Mouse (Mus musculus) fat pad, adult 2 months (tissue): ENCODE data around the gene Cpne7.
A peak's percentile ranks its signal among the peaks of the same experiment; 100 is the strongest.

ENCODE experiments used
- DNase-seq: peaks from one replicate; pipeline ENCODE4 v3.0.0-alpha.2; 2011; ENCODE audit warnings: low read depth, low spot score; ENCODE audit errors: extremely low read depth

Gene Cpne7

GRCm38 (mm10) chr8:123113908-123114469, 3.2 kb upstream of the Cpne7 start:
- no peak for DNase-seq

DNA sequence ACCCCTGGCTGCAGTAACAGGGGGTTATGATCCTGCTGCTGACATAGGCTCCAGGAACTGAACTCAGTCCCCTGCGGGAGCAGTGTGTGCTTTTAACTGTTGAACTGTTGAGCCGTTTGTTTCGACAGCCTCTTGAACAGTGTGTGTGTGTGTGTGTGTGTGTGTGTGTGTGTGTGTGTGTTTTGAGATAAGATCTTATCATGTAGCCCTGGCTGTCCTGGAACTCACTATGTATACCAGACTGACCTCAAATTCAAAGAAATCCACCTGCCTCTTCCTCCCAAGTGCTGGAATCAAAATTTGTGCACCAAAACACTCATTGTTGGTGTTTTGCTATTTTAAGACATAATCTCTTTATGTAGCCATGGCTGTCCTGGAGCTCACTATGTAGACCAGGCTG, 2.5 kb upstream of the Cpne7 start:
- no peak for DNase-seq

DNA sequence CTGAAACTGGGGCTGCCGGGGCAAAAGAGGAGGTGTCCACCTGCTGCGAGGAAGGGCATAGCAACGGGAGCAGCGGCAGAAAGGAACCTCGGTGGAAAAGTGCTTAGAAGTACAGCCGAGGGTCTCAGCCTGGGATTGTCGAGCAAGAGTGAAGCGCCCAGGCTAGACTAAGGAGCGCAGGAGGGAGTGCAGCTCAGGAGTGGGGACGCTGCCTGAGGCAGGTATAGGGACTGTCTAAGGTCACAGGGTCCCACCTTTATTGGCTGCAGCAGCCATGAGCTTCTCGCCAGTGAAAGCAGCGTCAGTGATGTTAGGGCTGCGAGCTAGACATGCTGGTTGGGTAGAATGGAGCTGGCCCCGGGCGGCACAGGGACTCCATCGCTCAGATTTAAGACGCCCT, 570 bp downstream of the Cpne7 start:
- no peak for DNase-seq

DNA sequence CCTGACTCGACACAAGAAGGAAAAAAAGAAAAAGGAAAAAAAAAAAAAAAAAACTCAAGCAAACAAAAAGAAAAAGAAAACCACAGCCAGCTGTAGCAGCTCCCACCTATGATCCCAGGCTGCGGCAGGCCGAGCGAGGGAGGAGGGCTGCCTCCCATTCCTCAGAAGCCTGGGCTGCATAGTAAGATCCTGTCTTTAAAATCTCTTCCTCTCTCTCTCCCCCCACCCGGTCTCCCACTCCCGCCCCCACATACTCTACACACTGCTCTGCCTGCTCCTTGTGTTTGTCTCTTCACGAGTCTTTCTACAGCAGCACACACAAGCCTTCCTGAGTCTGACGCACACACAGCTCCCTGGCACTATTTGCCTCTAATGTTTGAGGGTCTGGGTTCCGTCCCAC, 4.9 kb downstream of the Cpne7 start:
- DNase-seq, result no peak

- no peak for DNase-seq
Measured at GRCm38 (mm10) chr8:123122670-123123069, 5.5 kb downstream of the Cpne7 start.

DNA sequence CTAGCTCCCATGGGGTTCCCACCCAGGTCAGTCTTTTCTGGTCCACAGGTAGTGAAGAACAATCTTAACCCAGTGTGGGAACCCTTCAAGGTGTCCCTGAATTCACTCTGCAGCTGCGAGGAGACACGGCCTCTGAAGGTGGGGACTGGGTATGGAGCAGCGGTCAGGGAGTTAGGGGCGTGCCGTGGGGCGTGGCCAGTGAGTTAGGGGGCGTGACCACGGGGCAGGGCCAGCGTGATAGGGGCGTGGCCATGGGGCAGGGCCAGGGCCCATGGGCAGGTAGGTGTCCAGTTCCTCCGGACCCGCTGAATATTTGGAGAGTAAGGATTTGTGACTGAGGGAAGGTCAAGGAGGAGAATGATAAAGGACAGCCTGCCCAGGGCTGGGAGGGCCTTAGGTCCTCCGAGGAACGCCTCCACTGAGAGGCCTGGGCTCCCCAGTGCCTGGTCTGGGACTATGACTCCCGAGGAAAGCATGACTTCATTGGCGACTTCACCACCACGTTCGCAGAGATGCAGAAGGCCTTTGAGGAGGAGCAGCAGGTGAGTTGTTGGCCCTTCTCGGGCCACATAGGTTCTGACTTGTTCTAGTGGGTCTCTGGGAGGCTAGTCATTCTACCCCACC, 9.1 kb downstream of the Cpne7 start:
- DNase-seq, result no peak

DNA sequence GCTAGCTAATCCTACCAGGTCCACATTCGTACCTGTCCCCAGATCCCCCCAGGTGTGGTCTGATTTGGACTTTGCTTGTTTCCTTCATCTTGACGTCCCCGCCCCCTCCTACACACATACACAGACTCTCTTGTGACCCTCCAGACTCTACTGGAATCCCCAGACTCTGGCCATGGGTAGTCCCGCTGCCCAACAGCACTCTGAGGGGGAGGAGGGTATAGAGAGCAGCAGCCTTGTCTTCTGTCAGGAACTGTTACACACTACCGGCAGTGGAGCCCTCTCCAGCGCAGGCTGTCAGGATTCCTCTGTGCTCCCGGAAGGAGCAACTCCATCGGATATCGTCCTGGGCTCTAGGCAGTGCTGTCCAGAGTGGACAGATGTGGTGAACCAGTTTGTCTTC, 13.9 kb downstream of the Cpne7 start:
- no peak for DNase-seq

- no peak for DNase-seq
Measured at GRCm38 (mm10) chr8:123132953-123133352, 15.8 kb downstream of the Cpne7 start.

- DNase-seq, result no peak
Measured at GRCm38 (mm10) chr8:123134149-123134713, 17.1 kb downstream of the Cpne7 start.

GRCm38 (mm10) chr8:123135406-123135805, 18.2 kb downstream of the Cpne7 start:
- DNase-seq, result no peak

DNA sequence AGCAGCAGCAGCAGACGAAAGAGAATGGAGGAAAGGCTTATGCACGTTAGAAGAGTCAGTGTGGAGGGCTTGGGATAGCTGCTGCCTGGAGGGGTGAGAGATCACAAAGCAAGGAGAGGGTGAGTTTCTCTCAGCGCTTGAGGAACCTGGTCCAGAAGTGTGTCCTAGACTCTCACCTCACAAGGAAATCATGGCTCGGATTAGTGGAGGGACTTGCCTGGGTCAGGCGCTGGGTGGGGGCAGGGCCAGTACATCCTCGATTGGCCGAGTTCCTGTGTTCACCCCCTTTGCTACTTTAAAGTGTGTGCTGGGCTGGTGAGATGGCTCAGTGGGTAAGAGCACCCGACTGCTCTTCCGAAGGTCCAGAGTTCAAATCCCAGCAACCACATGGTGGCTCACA, 18.6 kb downstream of the Cpne7 start:
- no peak for DNase-seq

DNA sequence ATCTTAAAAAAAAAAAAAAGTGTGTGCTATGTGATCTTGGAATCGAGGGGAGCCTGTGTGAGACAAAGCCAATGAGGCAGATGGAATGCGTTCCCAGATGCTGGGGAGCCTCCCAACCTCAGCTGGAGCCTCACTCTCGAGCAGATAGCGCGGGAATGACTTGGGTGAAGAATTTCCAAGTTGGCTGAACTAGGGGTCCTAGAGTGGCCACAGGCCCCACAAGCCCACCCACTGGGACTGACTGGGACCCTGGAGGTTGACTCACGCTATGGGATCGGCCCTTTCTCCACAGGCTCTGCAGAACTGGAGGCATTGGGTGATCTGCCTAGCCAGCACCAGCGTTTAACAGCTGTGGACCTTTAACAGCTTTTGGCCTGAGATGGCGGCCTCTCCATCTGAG, 19.1 kb downstream of the Cpne7 start:
- no peak for DNase-seq

- peak; percentile 36 for DNase-seq
Measured at GRCm38 (mm10) chr8:123137645-123138077, 20.5 kb downstream of the Cpne7 start.

- no peak for DNase-seq
Measured at GRCm38 (mm10) chr8:123138741-123139140, 21.6 kb downstream of the Cpne7 start.

DNA sequence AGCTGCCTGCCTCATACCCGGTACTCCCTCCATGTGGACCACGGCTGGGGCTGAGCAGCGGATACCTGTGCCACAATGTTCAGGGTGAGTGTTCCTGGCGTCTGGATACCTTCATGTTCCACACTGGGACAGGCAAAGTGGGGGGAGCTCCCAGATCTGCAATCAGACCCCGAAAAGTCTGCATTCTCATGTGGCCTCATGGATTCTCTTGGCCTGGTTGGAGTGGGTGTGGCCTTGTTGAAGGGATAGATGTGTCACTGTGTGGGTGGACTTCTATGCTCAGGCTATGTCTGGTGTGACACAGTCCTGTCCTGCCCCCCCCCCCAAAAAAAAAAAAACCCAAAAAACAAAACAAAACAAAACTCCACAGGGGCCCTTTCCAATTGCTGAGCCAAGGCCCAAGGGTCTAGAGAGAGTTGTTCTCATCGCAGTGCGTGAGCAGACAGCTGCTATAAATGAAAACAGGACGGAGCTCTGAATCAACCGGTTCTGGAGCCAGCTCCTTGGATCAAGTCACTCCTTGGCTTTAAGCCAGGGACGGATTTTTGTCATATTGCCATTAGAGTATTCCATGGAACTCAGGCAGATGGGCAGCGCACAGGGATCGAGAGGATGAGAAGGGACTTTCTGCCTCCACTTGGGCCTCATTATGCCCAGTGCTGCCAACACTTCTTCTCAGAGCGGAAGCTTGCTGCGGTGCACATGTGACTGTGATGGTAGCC, 24.7 kb downstream of the Cpne7 start:
- peak; percentile 61 for DNase-seq

- no peak for DNase-seq
Measured at GRCm38 (mm10) chr8:123145279-123145678, 28.1 kb downstream of the Cpne7 start.

GRCm38 (mm10) chr8:123146390-123146789, 29.2 kb downstream of the Cpne7 start:
- DNase-seq, result no peak

- DNase-seq, result peak; percentile 87
Measured at GRCm38 (mm10) chr8:123150737-123151171, 33.6 kb downstream of the Cpne7 start.

DNA sequence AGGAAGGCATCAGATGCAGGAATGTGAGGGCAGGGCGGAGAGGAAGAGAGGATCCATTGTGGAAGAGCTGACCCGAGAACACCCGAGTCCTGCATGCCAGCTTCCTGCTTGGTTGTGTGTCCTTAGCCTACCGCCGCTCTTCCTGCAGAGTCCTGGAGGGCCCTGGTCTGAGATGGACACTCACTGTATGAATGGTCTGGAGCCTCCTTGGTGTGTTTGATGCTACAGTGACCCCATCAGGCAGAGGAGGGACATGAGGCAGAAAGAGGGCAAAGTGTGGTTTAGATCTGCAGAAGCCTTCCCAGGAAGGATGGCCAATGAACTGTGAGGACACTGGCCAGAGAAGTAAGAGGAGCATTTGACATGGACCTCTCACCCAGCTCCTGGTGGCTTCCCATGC, 38.0 kb downstream of the Cpne7 start:
- no peak for DNase-seq

DNA sequence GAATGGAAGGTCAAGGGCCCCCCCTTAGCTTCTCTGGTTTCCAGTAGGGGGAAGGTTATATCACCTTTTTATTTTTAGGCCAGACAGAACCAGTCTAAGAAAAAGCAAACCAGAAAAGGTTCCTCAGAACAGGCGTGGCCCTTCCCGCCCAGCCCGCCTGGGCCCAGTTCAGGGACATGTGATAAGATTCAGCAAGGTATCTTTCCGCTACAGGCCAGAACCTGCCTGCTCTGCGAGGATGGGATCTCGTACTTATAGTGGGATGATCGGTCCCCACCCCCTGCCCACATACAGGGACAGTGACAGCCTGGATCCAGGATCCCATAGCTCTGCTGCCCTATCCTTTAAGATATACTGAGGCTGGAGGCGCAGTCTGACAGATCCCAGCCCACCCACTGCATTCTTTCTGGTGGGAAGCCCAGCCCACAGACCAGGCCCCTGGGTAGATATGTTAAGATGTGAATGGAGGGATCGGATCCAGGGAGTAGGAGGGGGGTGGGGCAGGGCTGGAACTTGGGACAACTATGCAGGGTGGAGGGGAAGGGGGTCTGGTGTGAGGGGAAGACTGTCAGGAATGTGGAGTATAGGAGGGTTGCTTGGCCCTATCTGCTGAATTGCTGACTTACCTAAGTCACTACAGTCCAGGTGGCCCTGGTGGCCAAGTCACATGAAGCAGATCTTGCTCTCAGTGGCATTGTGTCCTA, 39.0 kb downstream of the Cpne7 start:
- no peak for DNase-seq

GRCm38 (mm10) chr8:123157888-123158465, 40.8 kb downstream of the Cpne7 start, which contains the start of gene Sult5a1:
TSS of gene Sult5a1 (minus strand) at chr8:123158315.
- no peak for DNase-seq
